Mouse (Mus musculus) heart, adult 2 months (tissue): ENCODE measurements around the gene Dmrtc2.

Source experiments
- CTCF ChIP-seq: fragments of 200-600 bp; IDR thresholded peaks from 2 replicates; pipeline ENCODE4 v1.8.1; 2022; ENCODE audit warnings: antibody characterized with exemption, mild to moderate bottlenecking, moderate library complexity
- EP300 ChIP-seq: fragments of 200-500 bp; IDR thresholded peaks from 2 replicates; pipeline ENCODE4 v1.6.1; 2011; ENCODE audit warnings: low read depth, low read length, control low read depth; ENCODE audit not compliant: insufficient read depth

GRCm38 (mm10) chr7:24850899-24851303 lies 19.0 kb upstream of the Dmrtc2 start:
- TF ChIP-seq EP300 (no peak), CTCF (no peak)
